Mouse (Mus musculus) ES-Bruce4 (cell line): ENCODE measurements around the gene Exosc9. TPM values are rescaled to one million over a fixed set of nuclear protein-coding genes. Genes with fewer than 3 reads are reported as not detected.

Experiments used
- H3K27ac ChIP-seq: 2 replicates; pipeline ENCODE4 v1.5.1; 2012; ENCODE audit warnings: low read length, inconsistent platforms; ENCODE audit not compliant: insufficient read depth
- H3K27me3 ChIP-seq: 2 replicates; pipeline ENCODE4 v1.6.1; 2012; ENCODE audit warnings: mild to moderate bottlenecking, low read length, inconsistent platforms; ENCODE audit not compliant: control insufficient read depth, poor library complexity, insufficient read depth, severe bottlenecking
- H3K36me3 ChIP-seq: 2 replicates; pipeline ENCODE4 v1.6.1; 2012; ENCODE audit warnings: inconsistent platforms, mild to moderate bottlenecking, low read length, moderate library complexity; ENCODE audit not compliant: control insufficient read depth, poor library complexity, insufficient read depth, severe bottlenecking
- H3K4me1 ChIP-seq: one replicate; pipeline ENCODE4 v1.8.1; 2011; ENCODE audit warnings: low read length; ENCODE audit not compliant: control insufficient read depth, insufficient read depth
- H3K4me3 ChIP-seq: 2 replicates; pipeline ENCODE4 v1.5.1; 2011; ENCODE audit warnings: low read depth, mild to moderate bottlenecking, low read length
- H3K9ac ChIP-seq: 2 replicates; pipeline ENCODE4 v1.6.1; 2012; ENCODE audit warnings: low read depth, mild to moderate bottlenecking, inconsistent platforms; ENCODE audit not compliant: poor library complexity, severe bottlenecking
- H3K9me3 ChIP-seq: replicated peaks from 2 replicates; pipeline ENCODE4 v1.6.1; 2012; ENCODE audit warnings: mild to moderate bottlenecking, low read length, inconsistent platforms; ENCODE audit not compliant: control insufficient read depth, poor library complexity, insufficient read depth, severe bottlenecking
- CTCF ChIP-seq: IDR thresholded peaks from one replicate; pipeline ENCODE4 v1.8.1; 2011; ENCODE audit warnings: low read depth, low read length
- EP300 ChIP-seq: IDR thresholded peaks from 2 replicates; pipeline ENCODE4 v1.6.1; 2011; ENCODE audit warnings: low read depth, low read length; ENCODE audit not compliant: insufficient read depth
- POLR2A ChIP-seq: IDR thresholded peaks from one replicate; pipeline ENCODE4 v1.8.1; 2011; ENCODE audit warnings: low read length; ENCODE audit not compliant: insufficient read depth
- polyA plus RNA-seq: library from polyadenylated mRNA; stranded (reverse); fragments of >200 nt; gene quantifications from 2 replicates; pipeline ENCODE4 v1.2.4, GENCODE M21; 2011; ENCODE audit warnings: low read depth; ENCODE audit not compliant: missing spikeins, insufficient read depth, insufficient read length

Exosc9 gene
- polyA plus RNA-seq, 1 experiment, result 72.2 TPM

DNA sequence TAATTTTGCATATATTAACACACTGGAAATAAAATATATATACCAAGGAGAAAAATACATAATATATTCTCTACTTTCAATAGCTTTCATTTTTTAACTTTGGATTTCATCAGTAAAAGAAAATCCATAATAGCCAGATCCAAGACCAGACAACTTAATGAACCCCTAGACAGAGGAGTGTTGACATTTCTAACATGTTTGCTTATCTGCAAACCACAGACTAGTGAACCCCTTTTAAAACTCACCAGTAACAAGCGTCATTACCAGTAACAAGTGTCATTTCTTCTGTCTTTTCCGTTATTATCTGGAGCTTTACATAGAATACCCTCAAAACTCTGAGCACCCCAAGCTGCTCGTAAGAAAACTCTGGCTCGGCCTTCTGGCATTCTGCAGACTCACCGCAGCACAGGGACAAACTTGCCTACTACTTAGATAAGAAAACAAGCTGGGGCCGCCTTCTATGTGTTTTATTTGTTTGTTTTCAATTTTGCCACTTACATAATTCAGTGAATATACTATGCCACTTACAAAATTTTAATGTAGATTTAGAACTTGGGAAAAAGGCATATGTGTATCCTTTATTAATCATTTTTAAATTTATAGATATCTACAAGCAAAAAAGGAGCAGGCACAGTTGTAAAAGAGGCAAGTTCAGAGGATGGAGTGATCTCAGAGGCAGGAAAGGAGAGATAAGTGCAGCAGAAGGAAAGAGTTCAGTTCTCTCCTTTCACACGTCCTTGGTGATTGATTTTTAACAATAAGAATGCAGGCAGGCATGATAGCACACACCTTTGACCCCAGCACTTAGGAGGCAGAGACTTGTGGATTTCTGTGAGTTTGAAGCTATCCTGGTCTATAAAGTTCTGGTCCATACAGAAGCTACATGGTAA is 53.7 kb downstream of the Exosc9 start:
- Histone ChIP-seq H3K9me3 (no peaks in the 10 kb centered on the region), H3K27me3 (no peaks in the 10 kb centered on the region), H3K4me3 (no peak overlapping the region), H3K36me3 (no peaks in the 10 kb centered on the region), H3K4me1 (no peaks in the 10 kb centered on the region), H3K27ac (no peak overlapping the region), H3K9ac (no peak overlapping the region)
- TF ChIP-seq POLR2A (no peak), CTCF (no peak), EP300 (no peak)

DNA sequence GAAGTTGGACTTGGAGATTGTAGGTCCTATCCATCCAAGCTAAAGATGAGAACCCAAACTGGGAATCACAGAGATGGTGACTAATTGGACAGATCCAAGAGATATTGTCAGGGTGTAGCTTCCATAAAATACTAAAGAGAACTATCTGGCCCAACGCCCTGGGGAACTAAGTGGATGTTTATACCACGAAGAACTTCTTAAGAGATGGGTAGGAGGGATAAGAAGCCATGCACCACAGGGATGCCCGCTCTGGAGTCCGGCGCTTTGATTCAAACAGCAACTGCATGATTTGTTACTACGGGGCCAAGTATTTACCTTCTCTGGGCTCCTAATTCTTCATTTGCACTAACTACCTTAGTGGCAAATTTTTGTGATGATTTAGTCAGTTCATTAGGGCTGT is 60.3 kb downstream of the Exosc9 start:
- no peak overlapping the region for H3K27ac ChIP-seq
- no peaks in the 10 kb centered on the region for H3K27me3 ChIP-seq
- H3K9ac ChIP-seq, result peak overlapping the region; percentile 71
- no peaks in the 10 kb centered on the region for H3K36me3 ChIP-seq
- no peaks in the 10 kb centered on the region for H3K9me3 ChIP-seq
- peaks cover 1% of the 10 kb centered on the region for H3K4me1 ChIP-seq
- TF ChIP-seq POLR2A (no peak), CTCF (no peak), EP300 (no peak)
- H3K4me3 ChIP-seq, result peak overlapping the region; percentile 79

DNA sequence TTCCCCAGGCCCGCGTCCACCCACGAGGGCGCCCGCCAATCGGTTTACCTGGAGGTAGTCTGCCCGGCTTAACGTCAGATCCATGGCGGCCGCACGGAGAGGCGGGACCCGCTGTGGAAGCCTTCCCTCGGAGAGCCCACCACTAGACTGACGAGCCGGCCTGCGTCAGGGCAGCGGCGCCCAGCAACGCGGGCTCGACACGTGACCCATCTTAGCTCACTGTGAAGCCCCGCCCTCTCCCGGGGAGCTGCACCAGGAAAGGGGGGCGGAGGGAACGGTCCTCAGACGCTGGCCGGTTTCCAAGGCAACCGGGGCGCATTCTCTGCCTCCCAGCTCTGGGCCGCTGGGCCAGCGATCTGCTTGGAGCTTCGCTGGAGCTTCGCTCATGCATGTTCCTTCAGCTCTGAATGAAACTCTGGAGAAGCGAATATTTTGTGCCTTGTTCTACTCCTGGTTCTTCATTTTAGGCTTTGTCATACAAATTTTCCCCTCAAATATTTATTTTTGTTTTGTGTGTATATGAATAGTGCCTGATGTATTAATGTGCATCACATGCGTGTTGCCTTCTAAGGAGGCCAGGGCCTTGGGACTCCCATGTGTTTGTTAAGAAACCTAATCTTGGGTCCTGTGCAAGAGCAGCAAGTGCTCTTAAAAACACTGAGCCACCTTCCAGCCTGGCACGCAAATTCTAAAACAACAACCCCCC is 60.9 kb downstream of the Exosc9 start, which contains the start of gene Bbs7:
Gene Bbs7, minus strand, starts transcription at position 276 of the 706 bp plus-strand sequence.
- Histone ChIP-seq H3K36me3 (no peaks in the 10 kb centered on the region), H3K9ac (peak within 1 kb of the TSS; percentile 71), H3K27ac (no peak within 1 kb of the TSS), H3K4me1 (peaks cover 1% of the 10 kb centered on the region), H3K4me3 (peak within 1 kb of the TSS; percentile 79), H3K9me3 (no peaks in the 10 kb centered on the region), H3K27me3 (no peaks in the 10 kb centered on the region)
- TF ChIP-seq POLR2A (no peak), CTCF (no peak), EP300 (no peak)

DNA sequence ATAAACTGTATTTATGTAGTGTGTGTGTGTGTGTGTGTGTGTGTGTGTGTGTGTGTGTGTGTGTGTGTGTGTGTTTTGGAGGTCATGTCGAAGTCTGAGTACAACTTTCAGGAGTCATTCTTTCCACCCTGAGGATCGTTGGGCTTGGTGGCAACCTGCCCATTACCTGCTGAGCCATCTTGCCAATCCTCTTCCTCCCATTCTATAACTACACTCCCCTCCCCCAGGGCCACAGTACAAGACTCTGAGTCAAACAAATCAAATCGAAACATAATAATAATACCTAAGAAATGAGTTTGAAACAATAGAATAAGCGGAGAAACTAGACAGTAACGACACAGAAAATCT is 61.5 kb downstream of the Exosc9 start:
- H3K4me1 ChIP-seq, result peaks cover 1% of the 10 kb centered on the region
- no peaks in the 10 kb centered on the region for H3K36me3 ChIP-seq
- H3K9ac ChIP-seq, result no peak overlapping the region
- H3K4me3 ChIP-seq, result no peak overlapping the region
- no peak overlapping the region for H3K27ac ChIP-seq
- H3K27me3 ChIP-seq, result no peaks in the 10 kb centered on the region
- TF ChIP-seq POLR2A, result no peak
- no peak for TF ChIP-seq EP300
- TF ChIP-seq CTCF, result no peak
- H3K9me3 ChIP-seq, result no peaks in the 10 kb centered on the region

Other genes starting within 250 kb of the Exosc9 start
- 96.0 and 98.2 TPM in 2 replicates for gene Anxa5, start 76.7 kb upstream of the Exosc9 start, polyA plus RNA-seq
- gene 1810062G17Rik, start 76.7 kb upstream of the Exosc9 start, polyA plus RNA-seq, result 0.67 and 0.99 TPM in 2 replicates
- gene Gm11549, start 30.8 kb upstream of the Exosc9 start, polyA plus RNA-seq, result not detected in 2 replicates
- 237 and 266 TPM in 2 replicates for gene Ccna2, start 19.5 kb downstream of the Exosc9 start, polyA plus RNA-seq
- 10.3 and 12.7 TPM in 2 replicates for gene Bbs7, start 60.9 kb downstream of the Exosc9 start, polyA plus RNA-seq
- not detected in 2 replicates for gene Trpc3, start 137.6 kb downstream of the Exosc9 start, polyA plus RNA-seq